Mouse (Mus musculus) embryonic facial prominence, embryonic 14.5 days (tissue): ENCODE measurements around the gene Sirpb1c. TPM values are rescaled to one million over a fixed set of nuclear protein-coding genes. Genes with fewer than 3 reads are reported as not detected.
"Not testable (repeated sequence)": the region's sequence is repeated elsewhere in the genome, so short reads cannot be mapped to it uniquely, and the experiment has no call there.

Source experiments
- ATAC-seq: fragments of 200-750 bp; cut with Nextera tagmentation; 2 replicates; pipeline ENCODE4 v1.8.0; 2017; ENCODE audit warnings: low read depth, moderate number of reproducible peaks, moderate TSS enrichment
- DNase-seq: peaks from one replicate; pipeline ENCODE4 v3.0.0-alpha.2; 2015; ENCODE audit warnings: low spot score
- H3K27ac ChIP-seq: fragments of 300-500 bp; sonication (generic); replicated peaks from 2 replicates; pipeline ENCODE4 v1.5.1; 2014; ENCODE audit warnings: low read depth, mild to moderate bottlenecking, low read length, moderate library complexity
- H3K27me3 ChIP-seq: fragments of 300-500 bp; sonication (generic); replicated peaks from 2 replicates; pipeline ENCODE4 v1.6.1; 2014; ENCODE audit warnings: low read length; ENCODE audit not compliant: control insufficient read depth, insufficient read depth
- H3K36me3 ChIP-seq: fragments of 300-500 bp; sonication (generic); 2 replicates; pipeline ENCODE4 v1.6.1; 2014; ENCODE audit warnings: low read length, mixed read lengths; ENCODE audit not compliant: control insufficient read depth, insufficient read depth
- H3K4me1 ChIP-seq: fragments of 300-500 bp; sonication (generic); 2 replicates; pipeline ENCODE4 v1.6.1; 2014; ENCODE audit warnings: antibody characterized with exemption, low read length; ENCODE audit not compliant: control insufficient read depth, insufficient read depth
- H3K4me2 ChIP-seq: fragments of 300-500 bp; sonication (generic); 2 replicates; pipeline ENCODE4 v1.6.1; 2014; ENCODE audit warnings: low read depth, mild to moderate bottlenecking, low read length, moderate library complexity, mixed read lengths
- H3K4me3 ChIP-seq: fragments of 300-500 bp; sonication (generic); 2 replicates; pipeline ENCODE4 v1.5.1; 2014; ENCODE audit warnings: low read depth, mild to moderate bottlenecking, low read length
- H3K9ac ChIP-seq: fragments of 300-500 bp; sonication (generic); 2 replicates; pipeline ENCODE4 v1.6.1; 2014; ENCODE audit warnings: low read depth, mild to moderate bottlenecking, low read length, moderate library complexity, mixed read lengths
- H3K9me3 ChIP-seq: fragments of 300-500 bp; sonication (generic); 2 replicates; pipeline ENCODE4 v1.6.1; 2016; ENCODE audit warnings: low read length; ENCODE audit not compliant: control insufficient read depth
- WGBS: fragments of 180-500 bp; shearing (Covaris S2); extraction: QIAGEN DNeasy Blood & Tissue Kit; methylation state at CpG from one replicate; pipeline ENCODE4 v1.1.7; 2014; 5-methylcytosine and 5-hydroxymethylcytosine counted together
- polyA plus RNA-seq: library from polyadenylated mRNA; unstranded; fragments of >200 nt; fragmentation: Nextera tagmentation; extraction: Ambion mirVana; gene quantifications from 2 replicates; pipeline ENCODE4 v1.2.1, GENCODE M21; 2014

The Sirpb1c gene
- polyA plus RNA-seq = 0.58 TPM in 1 of 2 replicates, not detected in the other

GRCm38 (mm10) chr3:15848280-15848679, at the start of gene Sirpb1c:
Sirpb1c (minus strand) TSS chr3:15848528.
- DNase-seq, H3K4me2 ChIP-seq, H3K9ac ChIP-seq, ATAC-seq, H3K4me1 ChIP-seq, H3K27me3 ChIP-seq, H3K4me3 ChIP-seq, H3K9me3 ChIP-seq, H3K36me3 ChIP-seq, H3K27ac ChIP-seq: not testable (repeated sequence)
- no CpG with 5 or more reads among the region's 1 CpGs for WGBS

- DNase-seq (no peak), ATAC-seq (no peak)
- Histone ChIP-seq H3K9ac (no peak overlapping the region), H3K4me2 (no peak overlapping the region), H3K4me1 (no peaks in the 10 kb centered on the region), H3K27me3 (no peaks in the 10 kb centered on the region), H3K27ac (no peak overlapping the region), H3K36me3 (no peaks in the 10 kb centered on the region), H3K4me3 (no peak overlapping the region), H3K9me3 (no peaks in the 10 kb centered on the region)
- 84% methylated on average over 3 of the region's 3 CpGs for WGBS
Observed at GRCm38 (mm10) chr3:15886380-15886779, 38.1 kb upstream of the Sirpb1c start.

GRCm38 (mm10) chr3:15855773-15856172, 7.4 kb upstream of the Sirpb1c start:
- not testable (repeated sequence) for ATAC-seq, H3K36me3 ChIP-seq, H3K27me3 ChIP-seq, H3K4me1 ChIP-seq, DNase-seq, H3K27ac ChIP-seq, H3K4me3 ChIP-seq, H3K9me3 ChIP-seq, H3K9ac ChIP-seq, H3K4me2 ChIP-seq

GRCm38 (mm10) chr3:15849922-15850321, 1.6 kb upstream of the Sirpb1c start:
- Histone ChIP-seq H3K4me2 (no peak overlapping the region), H3K27me3 (no peaks in the 10 kb centered on the region), H3K9me3 (no peaks in the 10 kb centered on the region; the same call in 1 of the 2 replicates), H3K4me1 (no peaks in the 10 kb centered on the region), H3K9ac (no peak overlapping the region), H3K36me3 (no peaks in the 10 kb centered on the region), H3K27ac (no peak overlapping the region), H3K4me3 (no peak overlapping the region)
- WGBS = 100% methylated on average over 1 of the region's 1 CpGs
- ATAC-seq (no peak), DNase-seq (no peak)

- no peak for ATAC-seq
- Histone ChIP-seq H3K4me2 (no peak overlapping the region), H3K9me3 (no peaks in the 10 kb centered on the region; the same call in 1 of the 2 replicates), H3K36me3 (no peaks in the 10 kb centered on the region), H3K27ac (no peak overlapping the region), H3K4me1 (no peaks in the 10 kb centered on the region), H3K27me3 (no peaks in the 10 kb centered on the region), H3K4me3 (no peak overlapping the region), H3K9ac (no peak overlapping the region)
- WGBS = 70% methylated on average over 3 of the region's 3 CpGs
- DNase-seq = no peak
Observed at GRCm38 (mm10) chr3:15847332-15848047, 838 bp downstream of the Sirpb1c start.

- H3K9me3 ChIP-seq, H3K27me3 ChIP-seq, ATAC-seq, H3K4me2 ChIP-seq, H3K36me3 ChIP-seq, H3K4me3 ChIP-seq, DNase-seq, H3K4me1 ChIP-seq, H3K9ac ChIP-seq, H3K27ac ChIP-seq: not testable (repeated sequence)
- 76% methylated on average over 2 of the region's 2 CpGs for WGBS
Observed at GRCm38 (mm10) chr3:15773642-15774041, 74.7 kb downstream of the Sirpb1c start.

Other genes with a start within 250 kb of the Sirpb1c start
- not detected in 2 replicates for gene Gm5150, start 157.9 kb upstream of the Sirpb1c start, polyA plus RNA-seq